Mouse (Mus musculus): Measurements from ENCODE around the gene Kif3a.

DNA sequence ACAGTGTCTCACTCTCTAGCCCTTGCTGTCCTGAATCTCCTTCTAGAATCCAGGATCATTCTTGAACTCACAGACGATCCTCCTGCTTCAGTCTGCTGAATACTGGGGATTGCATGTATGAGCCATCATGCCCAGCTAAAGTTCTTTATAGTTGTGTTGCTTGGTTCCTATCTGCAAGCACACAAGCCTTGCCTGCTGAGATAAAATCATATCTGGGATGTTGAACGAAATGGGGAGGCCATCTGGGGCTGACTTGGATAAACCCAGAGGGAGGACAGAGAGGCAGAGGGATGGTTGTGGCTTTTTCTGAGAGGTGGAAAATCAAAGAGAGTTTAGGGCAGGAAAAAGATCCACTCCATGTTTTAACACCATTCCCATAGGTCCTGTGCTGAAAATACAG lies 5.2 kb upstream of the Kif3a start:
- TF ChIP-seq CTCF (IDR thresholded peaks at IDR 0.05; ENCODE audit: insufficient read depth, low read depth, low read length) (no peak), POLR2A (IDR thresholded peaks at IDR 0.05; ENCODE audit: insufficient read depth, low read depth, low read length) (no peak)
